Mouse (Mus musculus) CD4-positive, CD25-positive, alpha-beta regulatory T cell, adult 4 months (primary cell): Measurements from ENCODE around the gene Taar7a. TPM values are rescaled to one million over a fixed set of nuclear protein-coding genes. Genes with fewer than 3 reads are reported as not detected.

Source experiments
- ATAC-seq: one replicate; pipeline ENCODE4 v1.8.0; 2017
- polyA plus RNA-seq, 2 experiments: library from polyadenylated mRNA; unstranded; fragments of 100-300 nt; shearing (Covaris generic); gene quantifications; one replicate each; pipeline ENCODE4 v1.2.1; 2017

Taar7a gene
- polyA plus RNA-seq, 2 experiments from 2014 or later, result not detected

- no peak for ATAC-seq
These were observed 50.8 kb downstream of the Taar7a start for GRCm38 (mm10) chr10:23942465-23942864.

Other genes starting within 250 kb of the Taar7a start
- gene Rps12, start 206.2 kb downstream of the Taar7a start, polyA plus RNA-seq, result 100 to 1,000 TPM; 121 to 593 TPM
- not detected for gene Slc18b1, start 196.5 kb downstream of the Taar7a start, polyA plus RNA-seq
- gene Vnn3, start 142.0 kb downstream of the Taar7a start, polyA plus RNA-seq, result under 1 TPM in 1 of 2 experiments, not detected in 1; 0.17 TPM
- not detected for gene Vnn1, start 98.8 kb downstream of the Taar7a start, polyA plus RNA-seq
- gene Taar1, start 73.1 kb downstream of the Taar7a start, polyA plus RNA-seq, result not detected
- gene Taar2, start 54.9 kb downstream of the Taar7a start, polyA plus RNA-seq, result not detected
- not detected for gene Taar3, start 43.9 kb downstream of the Taar7a start, polyA plus RNA-seq
- not detected for gene Taar4, start 33.0 kb downstream of the Taar7a start, polyA plus RNA-seq
- gene Taar5, start 22.8 kb downstream of the Taar7a start, polyA plus RNA-seq, result not detected
- gene Taar6, start 7.8 kb downstream of the Taar7a start, polyA plus RNA-seq, result not detected
- gene Taar7b, start 6.5 kb upstream of the Taar7a start, polyA plus RNA-seq, result not detected
- not detected for gene Taar7d, start 33.7 kb upstream of the Taar7a start, polyA plus RNA-seq
- under 1 TPM in 1 of 2 experiments, not detected in 1; 0.30 TPM for gene Taar7e, start 44.1 kb upstream of the Taar7a start, polyA plus RNA-seq
- gene Taar7f, start 56.0 kb upstream of the Taar7a start, polyA plus RNA-seq, result not detected
- gene Taar8a, start 83.0 kb upstream of the Taar7a start, polyA plus RNA-seq, result not detected
- not detected for gene Taar8b, start 98.8 kb upstream of the Taar7a start, polyA plus RNA-seq
- gene Taar8c, start 108.4 kb upstream of the Taar7a start, polyA plus RNA-seq, result not detected
- not detected for gene Taar9, start 116.1 kb upstream of the Taar7a start, polyA plus RNA-seq
- 10 to 100 TPM; 21.2 to 25.6 TPM for gene Stx7, start 155.8 kb upstream of the Taar7a start, polyA plus RNA-seq
- not detected for gene Moxd1, start 230.0 kb upstream of the Taar7a start, polyA plus RNA-seq